Comparison of ENCODE assay signal across 10 mouse cellular contexts in the genomic region with DNA sequence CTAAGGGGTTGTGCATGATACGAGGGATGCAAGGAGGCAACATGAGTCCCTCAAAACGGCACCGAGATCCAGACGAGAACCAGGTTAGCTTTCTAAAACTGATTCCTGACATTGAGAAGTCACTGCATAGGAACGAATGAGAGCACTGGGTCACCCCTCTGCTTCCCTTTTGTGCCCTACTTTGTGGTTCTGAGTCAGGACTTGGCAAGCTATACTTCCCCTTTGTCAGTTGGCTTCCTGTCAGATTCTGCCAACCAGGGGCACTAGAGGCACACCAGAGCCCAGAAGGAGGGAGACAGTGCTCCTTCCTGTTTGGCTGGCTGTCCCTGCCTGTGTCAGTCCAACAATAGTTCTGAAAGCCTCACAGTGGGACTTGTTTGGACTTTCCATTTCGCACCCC. TPM values are rescaled to one million over a fixed set of nuclear protein-coding genes. Genes with fewer than 3 reads are reported as not detected.
DNase-seq lines count a peak whose midpoint lies in the region; ATAC-seq lines count a peak whose summit lies in the region.
"Had no signal": no experiment of that assay in that cellular context is flagged by ENCODE, and none has a peak within 500 bp of the region (broad histone marks: within the 10 kb centered on the region; RNA-seq: fewer than 3 reads in every experiment).

No protein-coding gene starts in this region.

- H3K36me3 ChIP-seq in limb, embryonic 10.5 days, result no peaks in the 10 kb centered on the region
- H3K36me3 ChIP-seq: heart, embryonic 13.5 days had no signal

- intact Hi-C loops in gastrocnemius, postnatal 14 days (cut with DNase I; ENCODE audit: low total_unique reads), result no loop called here

- DNase-seq in gastrocnemius, postnatal 14 days, result peak; percentile 15
- no peak for DNase-seq in gastrocnemius, postnatal 10 days
- peak; percentile 80 for DNase-seq in T-cell, adult 2 months (ENCODE audit: low spot score)
- DNase-seq in layer of hippocampus, adult 9-10 months (ENCODE audit: low spot score), result peak; percentile 33
- DNase-seq in lung, postnatal 4 days, result peak; percentile 76 to 77
- peak; percentile 80 for DNase-seq in thymus, postnatal 14 days
- no peak for DNase-seq in limb, embryonic 10.5 days (ENCODE audit: low spot score)

- H3K4me3 ChIP-seq in limb, embryonic 10.5 days, result no peak overlapping the region
- H3K4me3 ChIP-seq: heart, embryonic 13.5 days had no signal

- H3K4me1 ChIP-seq in limb, embryonic 10.5 days, result peaks cover 7% of the 10 kb centered on the region; the same call in 1 of the 2 replicates

- 87% methylated on average over 6 of the region's 6 CpGs for WGBS in limb, embryonic 10.5 days

- H3K27ac ChIP-seq in limb, embryonic 10.5 days, result no peak overlapping the region
- H3K27ac ChIP-seq: heart, embryonic 13.5 days had no signal

- peak; percentile 98 for ATAC-seq in common myeloid progenitor, adult 5-6 weeks (replicated peaks; ENCODE audit: low read depth, poor library complexity, severe bottlenecking)
- ATAC-seq: Patski had no signal

- H3K9me3 ChIP-seq in limb, embryonic 10.5 days (replicated peaks), result no peaks in the 10 kb centered on the region
- H3K9me3 ChIP-seq: heart, embryonic 13.5 days had no signal

- no peaks in the 10 kb centered on the region for H3K27me3 ChIP-seq in limb, embryonic 10.5 days (ENCODE audit: low read depth, poor library complexity, severe bottlenecking)
- H3K27me3 ChIP-seq: heart, embryonic 13.5 days; Patski had no signal

RNA-seq across cellular contexts. Expression of gene P4ha2, which starts 56.0 kb away (rescaled TPM):
- 10 to 100 TPM; 19.9 to 21.2 TPM for total RNA-seq in gastrocnemius, postnatal 14 days (2021)
- total RNA-seq in gastrocnemius, postnatal 10 days (2021), result 10 to 100 TPM; 21.1 to 27.7 TPM
- total RNA-seq in common myeloid progenitor, adult 5-6 weeks (2017), result 0.18 TPM in 1 of 2 replicates, not detected in the other
- 35.6 and 38.7 TPM in 2 replicates for polyA plus RNA-seq in limb, embryonic 10.5 days (2016; fragmentation: Nextera tagmentation; extraction: Ambion mirVana)

Comparison
In these comparisons a context has a peak if more than half of its experiments do, and no peak if none do; other contexts are left out.
1. DNase-seq: peak in gastrocnemius, postnatal 14 days (single experiment), T-cell, adult 2 months (single experiment), layer of hippocampus, adult 9-10 months (single experiment), lung, postnatal 4 days (2 of 2) and thymus, postnatal 14 days (single experiment); none in gastrocnemius, postnatal 10 days (single experiment) and limb, embryonic 10.5 days (single experiment).
2. RNA of gene P4ha2, which starts 56.0 kb away (total RNA-seq): 21.1 to 27.7 TPM in gastrocnemius, postnatal 10 days and 19.9 to 21.2 TPM in gastrocnemius, postnatal 14 days; 0.18 TPM in common myeloid progenitor, adult 5-6 weeks; every median in the first group is over 10 times any median in the second.